Mouse (Mus musculus) spleen, adult 12 weeks (tissue): ENCODE results near the gene Hmgb1.

Experiments used
- DNase-seq: peaks from one replicate; pipeline ENCODE4 v3.0.0; 2022; ENCODE audit warnings: low spot score

Hmgb1 gene

GRCm38 (mm10) chr5:149184104-149184843, at the start of gene Hmgb1, which contains the start of gene Uspl1:
Hmgb1 (minus strand) TSS chr5:149184489.
Uspl1 (plus strand) TSS chr5:149184350.
- DNase-seq = peak; percentile 99

- DNase-seq = no peak
These were observed 45.5 kb upstream of the Hmgb1 start for GRCm38 (mm10) chr5:149229619-149230339.

GRCm38 (mm10) chr5:149228700-149229618, 44.7 kb upstream of the Hmgb1 start:
- DNase-seq = peak; percentile 94

GRCm38 (mm10) chr5:149224666-149225065, 40.4 kb upstream of the Hmgb1 start:
- DNase-seq = no peak

GRCm38 (mm10) chr5:149221355-149221754, 37.1 kb upstream of the Hmgb1 start:
- DNase-seq = no peak

GRCm38 (mm10) chr5:149219493-149219892, 35.2 kb upstream of the Hmgb1 start:
- DNase-seq = no peak

GRCm38 (mm10) chr5:149217524-149218357, 33.5 kb upstream of the Hmgb1 start:
- DNase-seq = no peak

GRCm38 (mm10) chr5:149215540-149215939, 31.3 kb upstream of the Hmgb1 start:
- DNase-seq = no peak

- no peak for DNase-seq
These were observed 28.5 kb upstream of the Hmgb1 start for GRCm38 (mm10) chr5:149212806-149213205.

GRCm38 (mm10) chr5:149211041-149211440, 26.8 kb upstream of the Hmgb1 start:
- no peak for DNase-seq

GRCm38 (mm10) chr5:149209328-149209727, 25.0 kb upstream of the Hmgb1 start:
- no peak for DNase-seq

GRCm38 (mm10) chr5:149208776-149209175, 24.5 kb upstream of the Hmgb1 start:
- no peak for DNase-seq

- no peak for DNase-seq
These were observed 23.4 kb upstream of the Hmgb1 start for GRCm38 (mm10) chr5:149207661-149208060.

GRCm38 (mm10) chr5:149206286-149206685, 22.0 kb upstream of the Hmgb1 start:
- DNase-seq = no peak

GRCm38 (mm10) chr5:149205265-149205664, 21.0 kb upstream of the Hmgb1 start:
- DNase-seq = no peak

GRCm38 (mm10) chr5:149204822-149205221, 20.5 kb upstream of the Hmgb1 start:
- no peak for DNase-seq

- DNase-seq = no peak
These were observed 19.6 kb upstream of the Hmgb1 start for GRCm38 (mm10) chr5:149203796-149204375.

GRCm38 (mm10) chr5:149202941-149203340, 18.7 kb upstream of the Hmgb1 start:
- no peak for DNase-seq

GRCm38 (mm10) chr5:149198782-149199181, 14.5 kb upstream of the Hmgb1 start:
- DNase-seq = no peak

- DNase-seq = no peak
These were observed 12.3 kb upstream of the Hmgb1 start for GRCm38 (mm10) chr5:149196611-149197010.

GRCm38 (mm10) chr5:149190160-149190559, 5.9 kb upstream of the Hmgb1 start:
- DNase-seq = no peak
